Mouse (Mus musculus): ENCODE measurements at regions not wholly inside any gene's neighbourhood (a gene's known extent, or its start where the extent isn't known, plus 50 kb on each side); places are given as distances from the start of the nearest gene placed in this dataset.

- TF ChIP-seq MAFK (IDR thresholded peaks at IDR 0.05; ENCODE audit: insufficient read depth, low read depth, low read length) (no peak), HCFC1 (IDR thresholded peaks at IDR 0.05; ENCODE audit: borderline replicate concordance, insufficient read depth, low read length) (no peak), ZNF384 (IDR thresholded peaks at IDR 0.05; ENCODE audit: low read depth, low read length) (no peak), CHD2 (IDR thresholded peaks at IDR 0.05; ENCODE audit: low read depth, low read length) (no peak), ZC3H11A (IDR thresholded peaks at IDR 0.05; ENCODE audit: borderline replicate concordance, low read depth, low read length) (no peak)
Observed at GRCm38 (mm10) chr2:166303854-166304253, 148.4 kb upstream of the Sulf2 start.
